Mouse (Mus musculus) adrenal gland, adult 8-10 months (tissue): ENCODE data around the gene Mapk12. TPM values are rescaled to one million over a fixed set of nuclear protein-coding genes. Genes with fewer than 3 reads are reported as not detected.

Source experiments
- DNase-seq: peaks from one replicate; pipeline ENCODE4 v3.0.0; 2022
- microRNA-seq, 2 experiments: library from miRNA; unstranded; fragments of <30 nt; microRNA quantifications; one replicate each; pipeline ENCODE4 v1.2.0; 2022
- total RNA-seq, 4 experiments: library from RNA; stranded (reverse); gene quantifications; 2 replicates each; pipeline ENCODE4 v1.2.4; 2022

Mapk12 gene
- total RNA-seq, 4 experiments from 2014 or later, result 10.5 to 22.7 (median 14.3) TPM

- DNase-seq, result no peak
Measured at GRCm38 (mm10) chr15:89090662-89091061, 49.8 kb downstream of the Mapk12 start.

GRCm38 (mm10) chr15:89089248-89090051 is 51.1 kb downstream of the Mapk12 start:
- DNase-seq, result peak; percentile 42

- peak; percentile 87 for DNase-seq
Measured at GRCm38 (mm10) chr15:89088607-89089247, 51.8 kb downstream of the Mapk12 start, which contains the start of gene Selenoo. TSS of gene Selenoo (plus strand) at chr15:89089084.

- no peak for DNase-seq
Measured at GRCm38 (mm10) chr15:89084826-89085225, 55.7 kb downstream of the Mapk12 start.

- no peak for DNase-seq
Measured at GRCm38 (mm10) chr15:89083906-89084305, 56.6 kb downstream of the Mapk12 start.

Small RNA genes lying within 50 kb of the gene (microRNA-seq; reads per million reads assigned to microRNA genes)
- gene Mir6958 (0.18 to 0.67 reads per million in 2 experiments), gene Mir7118 (0.18 to 0.67 reads per million in 2 experiments)

Other genes with a start within 250 kb of the Mapk12 start
- not detected for gene Ttll8, start 186.3 kb downstream of the Mapk12 start, total RNA-seq
- gene Mlc1, start 161.7 kb downstream of the Mapk12 start, total RNA-seq, result under 1 TPM in 2 of 4 experiments, not detected in 2; 0.16 to 0.17 TPM
- gene Mov10l1, start 157.8 kb downstream of the Mapk12 start, total RNA-seq, result not detected
- gene Panx2, start 81.0 kb downstream of the Mapk12 start, total RNA-seq, result 1 to 10 TPM in 3 of 4 experiments, under 1 TPM in 1; 0.78 to 2.4 (median 1.7) TPM
- gene Trabd, start 65.6 kb downstream of the Mapk12 start, total RNA-seq, result 10 to 100 TPM; 37.0 to 49.0 (median 43.7) TPM
- gene Selenoo, start 51.6 kb downstream of the Mapk12 start, total RNA-seq, result 10 to 100 TPM; 44.0 to 52.1 (median 46.1) TPM
- gene Tubgcp6, start 17.6 kb downstream of the Mapk12 start, total RNA-seq, result 10 to 100 TPM; 16.0 to 24.6 (median 20.3) TPM
- gene Hdac10, start 12.0 kb downstream of the Mapk12 start, total RNA-seq, result 10 to 100 TPM; 13.2 to 23.1 (median 18.0) TPM
- gene Mapk11, start 8.9 kb upstream of the Mapk12 start, total RNA-seq, result 1 to 10 TPM; 4.6 to 7.7 (median 6.3) TPM
- 100 to 1,000 TPM; 153 to 177 (median 157) TPM for gene Plxnb2, start 40.1 kb upstream of the Mapk12 start, total RNA-seq
- gene Dennd6b, start 55.8 kb upstream of the Mapk12 start, total RNA-seq, result 10 to 100 TPM in 1 of 4 experiments, 1 to 10 TPM in 3; 6.9 to 13.2 (median 8.9) TPM
- gene Ppp6r2, start 70.8 kb upstream of the Mapk12 start, total RNA-seq, result 10 to 100 TPM; 46.8 to 89.2 (median 66.8) TPM
- gene Sbf1, start 174.6 kb upstream of the Mapk12 start, total RNA-seq, result 100 to 1,000 TPM in 2 of 4 experiments, 10 to 100 TPM in 2; 90.8 to 127 (median 101) TPM
- not detected for gene Adm2, start 182.0 kb upstream of the Mapk12 start, total RNA-seq
- gene Miox, start 193.7 kb upstream of the Mapk12 start, total RNA-seq, result 1 to 10 TPM in 2 of 4 experiments, not detected in 2; 1.4 TPM
- 10 to 100 TPM; 44.4 to 57.5 (median 48.6) TPM for gene Lmf2, start 215.0 kb upstream of the Mapk12 start, total RNA-seq
- 10 to 100 TPM; 79.1 to 93.1 (median 87.8) TPM for gene Ncaph2, start 215.0 kb upstream of the Mapk12 start, total RNA-seq
- gene Sco2, start 233.1 kb upstream of the Mapk12 start, total RNA-seq, result 10 to 100 TPM; 18.7 to 28.6 (median 24.6) TPM
- gene Tymp, start 236.3 kb upstream of the Mapk12 start, total RNA-seq, result under 1 TPM; 0.22 to 0.73 (median 0.51) TPM
- gene Odf3b, start 238.6 kb upstream of the Mapk12 start, total RNA-seq, result under 1 TPM; 0.34 to 0.73 (median 0.43) TPM
- gene Klhdc7b, start 244.2 kb upstream of the Mapk12 start, total RNA-seq, result under 1 TPM in 1 of 4 experiments, not detected in 3; 0.09 TPM